Mouse (Mus musculus) megakaryocyte-erythroid progenitor cell, adult 5-6 weeks (primary cell): Measurements from ENCODE around the gene Gprc5b. TPM values are rescaled to one million over a fixed set of nuclear protein-coding genes. Genes with fewer than 3 reads are reported as not detected.
A peak's percentile ranks its signal among the peaks of the same experiment; 100 is the strongest.

Experiments used
- ATAC-seq: replicated peaks from 2 replicates; pipeline ENCODE4 v1.8.0; 2016; ENCODE audit warnings: mild to moderate bottlenecking, inconsistent platforms; ENCODE audit not compliant: severe bottlenecking, poor library complexity, low FRiP score, low TSS enrichment
- total RNA-seq, 2 experiments: library from RNA; stranded (forward) in 1 of 2; stranded (reverse) in 1 of 2; fragments of 200-1000, 215-1000 nt in 1 of 2; fragments of >200 nt in 1 of 2; fragmentation: Nextera tagmentation in 1 of 2; gene quantifications; 2 replicates each; pipeline ENCODE4 v1.2.3; 2014 to 2017

Gene Gprc5b
- 0.99 and 1.2 TPM in 2 replicates for total RNA-seq (2014; fragmentation: Nextera tagmentation)
- total RNA-seq (2017) = 0.23 and 4.2 TPM in 2 replicates

- ATAC-seq = peak; percentile 77
Measured at GRCm38 (mm10) chr7:118995007-118995406, at the start of gene Gprc5b. TSS of gene Gprc5b (minus strand) at chr7:118995211.

GRCm38 (mm10) chr7:119041502-119041901 lies 46.5 kb upstream of the Gprc5b start:
- ATAC-seq = no peak

DNA sequence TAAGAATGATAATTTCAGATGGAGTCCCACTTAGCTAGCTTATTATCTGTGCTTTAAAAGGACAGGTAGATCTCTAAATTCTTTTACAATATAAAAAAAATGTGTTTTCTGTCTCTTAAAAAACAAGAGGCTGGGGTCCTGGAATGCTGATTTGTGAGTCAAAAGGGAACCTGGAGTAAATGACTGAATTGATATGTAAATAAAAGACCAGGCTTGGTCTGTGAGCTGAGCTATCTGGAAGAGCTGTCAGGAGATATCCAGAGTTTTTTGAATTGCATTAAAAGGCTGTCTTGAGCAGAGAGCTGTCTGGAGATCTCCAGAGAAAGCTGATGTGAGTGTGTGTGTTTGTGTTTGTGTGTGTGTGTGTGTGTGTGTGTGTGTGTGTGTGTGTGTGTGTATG lies 42.6 kb upstream of the Gprc5b start:
- no peak for ATAC-seq

DNA sequence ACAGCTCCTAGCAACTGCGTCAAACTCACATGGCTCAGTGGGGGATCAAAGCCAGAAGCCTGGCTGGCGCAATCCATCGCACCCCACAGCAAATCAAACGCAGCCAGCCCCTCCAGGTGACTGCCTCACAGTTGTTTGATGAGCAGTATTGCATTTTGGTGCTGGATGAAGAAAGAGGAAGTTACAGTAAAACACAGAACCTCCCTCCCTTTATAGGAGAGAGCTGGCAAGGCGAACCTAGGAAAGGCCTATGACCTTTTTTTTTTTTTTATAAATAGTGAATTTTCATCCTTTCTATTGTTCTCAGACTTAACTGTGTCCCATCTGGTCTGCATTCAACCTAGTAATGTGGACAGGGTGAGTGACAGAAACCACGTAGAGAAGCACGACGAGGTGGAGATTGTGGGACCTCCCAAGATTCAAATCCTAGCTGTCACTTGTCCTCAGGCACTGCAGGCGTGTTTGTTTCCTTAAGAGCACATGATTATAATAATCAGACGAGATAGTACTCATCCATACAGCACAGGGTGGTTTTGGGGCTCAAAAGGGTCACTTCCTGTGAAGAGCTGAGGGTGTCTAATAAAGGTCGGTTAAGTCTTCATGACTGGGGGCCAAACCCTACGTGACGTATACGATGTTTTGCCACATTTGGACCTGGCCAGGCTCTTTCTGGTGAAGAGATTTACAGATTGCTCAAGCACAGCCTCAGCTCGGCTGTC lies 39.4 kb upstream of the Gprc5b start:
- ATAC-seq = no peak

GRCm38 (mm10) chr7:119023394-119023921 lies 28.4 kb upstream of the Gprc5b start:
- peak; percentile 69 for ATAC-seq

DNA sequence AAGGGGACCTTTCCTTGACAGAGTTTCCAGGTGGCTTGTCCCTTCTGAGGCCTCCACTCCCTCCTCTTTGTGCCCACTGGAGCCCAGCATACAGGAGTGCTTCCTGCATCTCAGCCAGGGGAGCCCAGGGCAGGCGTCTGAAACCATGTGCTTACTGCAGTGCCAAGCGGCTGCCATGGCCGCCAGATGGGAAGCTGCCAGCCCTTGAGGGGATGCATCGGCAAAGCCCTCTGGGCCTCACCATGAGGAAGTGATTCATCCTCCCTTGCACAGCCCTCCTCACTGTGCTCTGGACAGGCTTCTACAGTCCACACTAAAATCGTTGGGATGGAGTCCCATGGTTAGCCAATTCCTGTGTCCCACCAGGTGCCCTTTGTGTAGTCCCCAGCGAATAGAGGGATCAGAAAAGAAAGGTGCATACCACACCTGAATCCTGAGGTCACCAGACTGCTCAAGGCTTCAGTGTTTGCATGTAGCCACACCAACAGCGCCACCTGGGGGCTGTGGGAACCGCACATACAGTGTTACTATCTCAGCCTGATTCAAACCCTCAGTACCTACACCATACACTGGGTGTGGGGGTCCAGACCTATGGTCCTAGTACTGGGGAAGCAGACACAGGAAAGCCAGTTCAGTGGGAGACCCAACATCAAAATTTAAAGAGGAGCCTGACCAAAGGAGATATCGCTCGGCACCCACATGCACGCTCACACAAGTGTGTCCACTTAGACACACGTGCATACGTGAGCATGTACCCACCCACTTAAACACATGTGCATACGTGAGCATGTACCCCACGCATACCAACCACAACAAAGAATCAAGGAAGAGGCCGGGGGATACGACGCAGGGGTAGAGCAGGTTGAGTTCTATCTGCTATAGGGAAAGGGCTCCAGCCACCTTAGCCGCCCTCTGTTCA lies 27.5 kb upstream of the Gprc5b start:
- 0 out of 2 replicates have a peak, but pooled peaks have one; percentile 36 for ATAC-seq

- peak; percentile 59; the same call in 1 of the 2 replicates for ATAC-seq
Measured at GRCm38 (mm10) chr7:119019537-119019936, 24.5 kb upstream of the Gprc5b start.

DNA sequence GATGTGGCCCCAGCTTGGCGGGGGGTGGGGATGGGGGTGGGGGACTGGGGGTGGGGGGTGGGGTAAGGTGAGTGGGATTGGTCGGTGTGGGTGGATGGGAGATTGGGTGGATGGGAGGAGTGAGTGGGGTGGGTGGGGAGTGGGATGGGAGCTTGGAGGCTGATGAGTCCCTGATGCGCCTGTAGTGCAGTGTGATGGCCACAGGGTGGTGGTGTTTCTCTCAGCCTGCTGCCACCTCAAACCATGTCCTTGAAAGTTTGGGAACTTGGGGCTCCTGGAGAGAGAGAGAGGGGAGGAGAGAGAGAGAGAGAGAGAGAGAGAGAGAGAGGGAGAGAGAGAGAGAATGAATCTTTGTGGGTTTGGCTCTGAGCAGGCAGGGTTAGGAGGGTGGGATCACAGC lies 20.7 kb upstream of the Gprc5b start:
- 0 out of 2 replicates have a peak, but pooled peaks have one; percentile 56 for ATAC-seq

DNA sequence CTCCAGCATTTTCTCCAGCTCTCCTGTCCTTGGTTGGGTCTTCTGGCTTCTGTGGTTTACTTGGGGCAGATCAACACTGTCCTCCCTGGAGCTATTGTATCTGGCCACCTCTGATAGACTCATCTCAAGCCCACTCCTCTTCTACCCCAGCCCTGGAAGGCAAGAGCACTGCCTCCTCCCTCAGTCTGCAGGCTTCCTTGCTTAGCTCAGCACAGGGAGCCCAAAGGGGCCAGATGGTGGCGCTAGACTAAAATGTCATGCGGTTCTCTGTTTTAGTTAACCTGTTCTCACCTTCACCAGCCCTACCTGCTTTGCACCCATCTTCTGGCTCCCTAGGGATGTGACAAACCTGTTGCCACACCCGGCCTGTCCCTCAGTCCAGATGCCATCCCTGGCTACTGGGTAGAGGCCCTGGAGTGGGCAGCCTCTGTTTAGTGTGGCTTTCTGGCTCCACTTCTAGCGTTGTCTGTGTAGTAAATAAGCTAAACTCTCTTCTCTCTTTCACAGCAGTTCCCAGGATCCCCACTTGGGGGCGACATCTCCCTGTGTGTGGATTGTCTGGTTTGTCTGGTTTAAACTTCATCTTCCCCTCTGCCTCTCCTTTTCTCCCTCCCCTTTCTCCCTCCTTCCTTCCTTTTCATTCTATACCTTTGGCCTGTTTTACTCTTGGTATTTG lies 16.0 kb upstream of the Gprc5b start:
- 0 out of 2 replicates have a peak, but pooled peaks have one; percentile 35 for ATAC-seq

DNA sequence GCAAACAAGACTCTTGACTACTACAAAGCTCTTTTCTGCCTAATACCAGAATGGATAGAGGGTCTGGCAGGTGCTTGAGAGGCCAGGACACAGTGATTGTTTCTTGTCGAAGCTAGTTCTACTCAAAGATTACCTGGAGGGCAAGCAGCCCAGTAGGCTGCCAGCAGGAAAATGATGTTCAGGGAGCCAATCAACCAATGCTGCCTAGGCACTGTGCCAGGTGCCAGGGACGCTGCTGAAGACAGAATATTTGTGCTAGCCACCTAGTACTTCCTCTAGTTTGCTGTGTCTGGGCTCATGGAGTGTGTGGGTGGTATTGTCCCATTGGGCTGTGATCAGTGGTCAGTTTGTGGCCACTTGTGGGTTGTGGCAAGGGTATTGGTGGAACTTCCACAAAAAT lies 7.5 kb upstream of the Gprc5b start:
- no peak for ATAC-seq

DNA sequence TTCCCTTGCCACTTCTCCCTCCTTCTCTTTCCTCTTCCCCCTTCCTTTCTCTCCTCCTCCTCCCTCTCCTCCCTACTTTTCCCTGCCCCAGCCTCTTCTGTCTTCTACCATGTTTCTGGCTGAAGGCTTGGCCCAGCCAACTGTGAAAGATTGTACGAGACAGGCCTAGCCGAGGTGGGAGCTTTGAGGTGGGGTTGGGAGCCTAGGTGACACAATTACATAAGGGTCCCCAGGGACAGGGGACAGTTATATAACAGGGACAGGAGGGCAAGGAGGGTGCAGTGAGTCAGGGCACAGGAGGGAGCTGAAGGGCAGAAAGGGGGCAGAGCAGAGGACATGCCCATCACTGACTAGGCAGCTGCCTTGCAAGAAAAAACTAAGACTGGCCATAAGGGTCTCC lies 7.0 kb upstream of the Gprc5b start:
- ATAC-seq = no peak; the same call in 1 of the 2 replicates

- ATAC-seq = no peak
Measured at GRCm38 (mm10) chr7:118999857-119000256, 4.8 kb upstream of the Gprc5b start.

DNA sequence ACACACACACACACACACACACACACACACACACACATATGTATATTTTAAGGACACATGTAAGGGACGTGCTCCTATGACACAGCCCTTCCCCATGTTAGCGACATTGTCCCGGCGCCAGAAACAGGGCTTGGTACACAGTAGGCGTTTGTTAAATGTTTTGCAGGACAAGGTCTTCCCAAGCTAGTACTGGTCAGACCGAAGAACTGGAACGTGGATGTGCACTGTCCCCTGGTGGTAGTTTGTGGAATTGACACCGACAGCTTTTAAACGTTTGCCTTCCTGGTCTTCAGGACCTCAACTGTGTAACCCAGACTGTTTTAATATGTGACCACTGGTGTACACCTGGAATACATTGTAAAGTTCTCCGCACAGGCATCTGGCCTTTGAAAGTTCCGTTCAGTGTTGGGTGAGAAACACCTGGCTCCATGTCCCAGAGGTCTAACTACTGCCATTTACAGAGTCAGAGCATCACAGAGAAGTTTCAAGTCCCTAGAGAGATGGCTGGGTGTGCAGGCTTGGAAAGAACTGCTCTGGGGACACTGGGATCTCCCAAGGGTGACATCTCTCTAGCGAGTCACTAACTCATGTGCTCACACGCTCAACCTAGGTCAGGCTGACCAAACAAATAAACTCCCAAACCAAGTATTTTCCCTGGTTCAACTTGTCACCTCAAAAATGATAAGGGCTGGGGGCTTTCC lies 1.3 kb upstream of the Gprc5b start:
- ATAC-seq = peak; percentile 56

- ATAC-seq = peak; percentile 13; the same call in 1 of the 2 replicates
Measured at GRCm38 (mm10) chr7:118995671-118996070, 660 bp upstream of the Gprc5b start.

DNA sequence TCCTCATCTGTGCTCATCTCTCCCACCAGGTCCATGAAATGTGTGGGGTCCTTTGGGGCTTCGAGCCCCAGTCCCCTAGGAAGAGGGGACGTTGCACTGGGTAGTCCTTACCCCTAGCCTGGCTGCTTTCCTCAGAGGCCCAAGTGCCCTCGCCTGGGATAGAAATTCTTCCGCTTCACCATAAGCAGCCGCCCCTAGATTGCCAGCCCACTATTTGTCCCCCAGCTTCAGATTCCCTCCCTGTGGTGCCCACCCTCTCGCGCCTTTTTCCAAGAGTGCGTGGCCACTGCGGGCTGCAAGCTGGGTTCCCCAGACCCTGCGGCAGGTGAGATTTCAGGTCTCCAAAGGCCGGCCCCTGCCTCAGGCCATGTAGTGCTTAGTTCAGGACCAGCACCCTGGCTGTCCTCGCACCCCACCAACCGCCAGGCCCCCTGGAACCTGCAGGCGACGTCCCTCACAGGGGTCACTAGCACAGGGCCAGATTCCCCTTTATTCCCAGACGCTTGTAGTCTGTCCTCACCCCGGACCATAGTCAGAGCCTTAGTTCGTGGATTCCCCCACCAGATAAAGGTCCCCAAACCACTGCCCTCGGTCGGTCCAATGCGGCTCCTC lies 674 bp downstream of the Gprc5b start:
- ATAC-seq = no peak

DNA sequence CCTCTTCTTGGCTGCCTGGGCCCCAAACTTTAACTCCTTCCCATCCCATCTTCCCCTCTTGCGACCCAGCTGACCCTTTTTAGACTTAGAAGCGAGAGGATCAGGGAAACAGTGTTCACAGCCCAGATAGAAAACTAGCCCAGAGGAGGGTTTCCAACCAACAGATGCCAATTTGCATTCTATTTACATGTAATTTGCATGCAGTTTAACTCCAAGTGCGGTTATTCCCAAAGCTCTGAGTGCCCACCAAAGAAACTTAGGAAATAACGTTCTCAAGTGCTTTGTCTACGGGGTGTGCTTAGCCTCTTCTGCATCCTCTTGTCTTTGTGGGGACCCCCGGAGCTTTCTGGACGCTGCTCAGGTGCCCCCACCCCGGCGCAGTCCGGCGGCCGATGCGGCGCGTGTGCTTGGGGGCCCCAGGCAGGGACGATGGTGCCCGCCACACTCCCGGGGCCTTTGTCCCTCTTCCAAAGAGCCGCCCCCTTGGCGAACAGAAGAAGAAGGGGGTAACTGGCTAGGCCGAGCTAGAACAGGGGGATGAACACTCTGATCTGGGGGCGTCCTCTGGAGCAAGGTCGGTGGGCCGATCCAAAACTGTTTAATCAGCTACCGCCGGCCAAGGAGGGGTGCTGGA lies 1.3 kb downstream of the Gprc5b start:
- no peak for ATAC-seq

DNA sequence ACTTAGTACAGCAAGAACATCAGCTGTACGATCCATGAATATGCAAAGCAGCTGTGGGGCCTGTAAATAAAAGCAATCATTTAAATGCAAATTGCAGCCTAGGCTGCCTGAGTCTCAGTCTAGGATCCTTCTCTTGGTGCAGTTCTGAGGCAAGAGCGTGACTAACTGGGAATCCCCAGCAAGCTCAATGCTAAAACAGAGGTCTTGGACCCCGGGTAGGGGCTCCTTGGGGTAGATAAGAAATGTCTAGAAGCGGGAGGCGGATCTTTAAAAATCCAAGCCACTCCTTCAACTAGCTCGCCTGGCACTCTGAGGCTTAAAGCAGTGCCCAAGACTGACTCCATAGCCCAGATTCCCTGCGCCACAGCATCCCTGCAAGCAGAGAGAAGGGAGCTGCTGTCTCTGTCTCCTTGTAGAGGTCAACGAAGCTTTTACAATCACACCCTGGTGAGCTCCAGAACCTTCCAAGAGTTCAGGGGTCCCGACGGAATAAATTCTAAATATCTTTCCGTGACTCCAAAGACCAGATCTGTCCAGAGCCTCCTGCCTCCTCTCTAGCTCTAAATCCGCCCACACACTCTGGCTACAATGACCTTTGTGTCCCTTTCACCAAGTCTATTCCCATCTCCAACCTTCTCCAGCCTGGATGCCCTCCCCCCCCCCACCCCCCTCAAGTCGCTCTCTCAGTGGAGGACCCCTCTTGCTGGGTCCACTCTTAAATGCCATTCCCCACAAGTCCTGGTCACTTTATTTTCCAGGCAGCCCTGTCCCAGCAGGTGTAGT lies 2.2 kb downstream of the Gprc5b start:
- no peak for ATAC-seq
